Mouse (Mus musculus) forelimb bud, embryonic 11.5 days (tissue): Measurements from ENCODE around the gene Ccdc188.
A peak's percentile ranks its signal among the peaks of the same experiment; 100 is the strongest.

Experiments
- DNase-seq: peaks from one replicate; pipeline ENCODE4 v3.0.0-alpha.2; 2012; ENCODE audit warnings: low read depth, low spot score

The Ccdc188 gene

GRCm38 (mm10) chr16:18201620-18202019 lies 16.1 kb upstream of the Ccdc188 start:
- DNase-seq = no peak

- DNase-seq = no peak
Measured at GRCm38 (mm10) chr16:18202061-18202460, 15.6 kb upstream of the Ccdc188 start.

- DNase-seq = peak; percentile 80
Measured at GRCm38 (mm10) chr16:18203430-18204091, 14.1 kb upstream of the Ccdc188 start.

- peak; percentile 69 for DNase-seq
Measured at GRCm38 (mm10) chr16:18210701-18211416, 6.8 kb upstream of the Ccdc188 start.

- DNase-seq = peak; percentile 87
Measured at GRCm38 (mm10) chr16:18211417-18212171, 6.1 kb upstream of the Ccdc188 start.

GRCm38 (mm10) chr16:18213689-18214088 lies 4.0 kb upstream of the Ccdc188 start:
- DNase-seq = peak; percentile 75

- no peak for DNase-seq
Measured at GRCm38 (mm10) chr16:18214858-18215257, 2.8 kb upstream of the Ccdc188 start.

GRCm38 (mm10) chr16:18218580-18218996 lies 909 bp downstream of the Ccdc188 start:
- DNase-seq = no peak

- DNase-seq = peak; percentile 36
Measured at GRCm38 (mm10) chr16:18220001-18220400, 2.3 kb downstream of the Ccdc188 start.

GRCm38 (mm10) chr16:18220856-18221542 lies 3.3 kb downstream of the Ccdc188 start:
- no peak for DNase-seq

- no peak for DNase-seq
Measured at GRCm38 (mm10) chr16:18221543-18221898, 3.8 kb downstream of the Ccdc188 start.

GRCm38 (mm10) chr16:18222188-18222587 lies 4.5 kb downstream of the Ccdc188 start:
- no peak for DNase-seq

- DNase-seq = no peak
Measured at GRCm38 (mm10) chr16:18227187-18227586, 9.5 kb downstream of the Ccdc188 start.

GRCm38 (mm10) chr16:18227897-18228422 lies 10.3 kb downstream of the Ccdc188 start:
- no peak for DNase-seq

- DNase-seq = no peak
Measured at GRCm38 (mm10) chr16:18228856-18229255, 11.2 kb downstream of the Ccdc188 start.

GRCm38 (mm10) chr16:18229622-18230021 lies 11.9 kb downstream of the Ccdc188 start:
- no peak for DNase-seq

GRCm38 (mm10) chr16:18230617-18231016 lies 12.9 kb downstream of the Ccdc188 start:
- DNase-seq = no peak

GRCm38 (mm10) chr16:18231047-18231446 lies 13.4 kb downstream of the Ccdc188 start:
- no peak for DNase-seq

GRCm38 (mm10) chr16:18231451-18231850 lies 13.8 kb downstream of the Ccdc188 start:
- DNase-seq = no peak

- no peak for DNase-seq
Measured at GRCm38 (mm10) chr16:18233451-18233850, 15.8 kb downstream of the Ccdc188 start.

GRCm38 (mm10) chr16:18233919-18234670 lies 16.4 kb downstream of the Ccdc188 start:
- DNase-seq = no peak
